Mouse (Mus musculus) cerebellum, adult 2 months (tissue): ENCODE results near the gene Erbin.

ENCODE experiments used
- CTCF ChIP-seq: fragments of 200-500 bp; IDR thresholded peaks from 2 replicates; pipeline ENCODE4 v1.5.1; 2011; ENCODE audit warnings: low read depth, mild to moderate bottlenecking, control low read depth, low read length, moderate library complexity, borderline replicate concordance; ENCODE audit not compliant: insufficient read depth
- POLR2A ChIP-seq: fragments of 200-500 bp; IDR thresholded peaks from 2 replicates; pipeline ENCODE4 v1.6.1; 2011; ENCODE audit warnings: low read length, control low read depth, borderline replicate concordance; ENCODE audit not compliant: insufficient read depth

- TF ChIP-seq CTCF (no peak), POLR2A (no peak)
Measured at GRCm38 (mm10) chr13:103822270-103822669, 98.0 kb downstream of the Erbin start.
